Mouse (Mus musculus) fat pad, adult 2 months (tissue): ENCODE measurements around the gene Ucp2.

ENCODE experiments used
- DNase-seq: peaks from one replicate; pipeline ENCODE4 v3.0.0-alpha.2; 2011; ENCODE audit warnings: low read depth, low spot score; ENCODE audit errors: extremely low read depth

The Ucp2 gene

DNA sequence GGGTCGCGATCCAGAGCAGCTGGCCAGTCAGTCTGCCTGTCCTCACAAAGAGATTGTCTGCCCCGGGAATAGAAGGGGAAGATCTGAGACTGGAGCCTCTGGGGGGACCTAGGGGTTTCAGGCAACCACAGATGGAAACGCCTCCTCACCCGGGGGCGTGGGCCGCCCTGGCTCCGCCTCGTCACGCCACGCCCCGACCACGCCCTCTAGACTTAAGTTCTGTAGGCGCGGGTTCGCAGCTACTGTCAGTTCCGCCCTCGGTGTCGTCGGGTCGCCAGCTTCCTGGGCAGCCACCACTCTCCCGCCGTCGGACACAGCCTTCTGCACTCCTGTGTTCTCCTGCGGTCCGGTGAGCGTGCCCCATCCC is at the start of gene Ucp2:
Gene Ucp2 (plus strand): TSS at position 221 of the 367 bp plus-strand sequence.
- no peak for DNase-seq

DNA sequence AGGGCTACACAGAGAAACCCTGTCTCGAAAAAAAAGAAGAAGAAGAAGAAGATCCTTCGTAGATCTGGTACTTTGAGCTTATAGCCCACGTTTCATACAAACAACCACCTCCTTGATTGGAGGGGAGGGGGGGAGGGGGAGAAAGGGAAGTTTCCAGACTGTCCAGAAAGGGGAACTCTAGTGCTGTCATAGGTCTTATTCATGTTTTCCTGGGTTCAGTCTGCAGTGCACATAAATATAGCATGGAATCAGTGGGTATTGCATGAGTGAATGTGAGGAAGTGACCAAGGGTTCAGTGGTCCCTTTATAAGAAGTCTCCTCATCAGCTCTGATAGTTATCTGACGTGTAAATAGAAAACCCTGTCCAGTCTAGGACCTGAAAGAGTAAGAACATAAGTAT is 49.4 kb upstream of the Ucp2 start:
- no peak for DNase-seq

DNA sequence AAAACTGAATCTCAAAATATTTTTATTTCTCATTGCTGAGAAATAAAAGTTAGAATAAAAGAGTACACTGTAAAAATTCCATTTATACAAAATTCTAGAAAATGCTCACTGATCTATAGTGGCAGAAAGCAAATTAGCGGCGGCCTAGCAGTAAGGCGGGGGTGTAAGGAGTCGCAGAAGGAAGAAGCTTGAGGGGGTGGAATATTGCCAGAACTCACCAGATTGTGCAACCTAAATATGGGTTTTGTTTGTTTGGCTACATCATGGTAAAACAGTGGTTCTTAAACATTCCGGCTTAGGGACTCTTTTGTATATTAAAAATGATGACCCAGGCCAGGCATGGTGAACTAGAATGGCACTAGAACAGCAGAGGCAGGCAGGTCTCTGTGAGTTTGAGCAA is 46.9 kb upstream of the Ucp2 start:
- no peak for DNase-seq

DNA sequence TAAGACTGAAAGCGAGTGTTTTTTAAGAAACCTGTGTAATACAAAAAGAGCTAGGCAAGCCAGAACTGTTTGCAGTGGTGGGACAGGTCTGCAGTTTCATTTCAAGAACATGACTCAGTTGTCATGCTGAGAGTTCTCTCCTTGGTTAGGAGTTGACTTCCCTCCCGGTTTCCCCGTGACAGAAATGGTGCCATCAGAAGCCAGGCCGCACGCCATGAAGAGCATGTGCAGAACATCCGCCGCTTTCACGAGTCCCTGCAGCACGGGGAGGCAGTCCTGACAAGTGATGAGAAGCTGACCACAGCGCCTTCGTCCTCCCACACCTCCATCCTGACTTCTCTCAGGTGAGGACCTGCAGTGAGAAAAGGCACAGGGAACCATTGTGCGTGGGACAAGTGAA is 44.6 kb upstream of the Ucp2 start:
- no peak for DNase-seq

DNA sequence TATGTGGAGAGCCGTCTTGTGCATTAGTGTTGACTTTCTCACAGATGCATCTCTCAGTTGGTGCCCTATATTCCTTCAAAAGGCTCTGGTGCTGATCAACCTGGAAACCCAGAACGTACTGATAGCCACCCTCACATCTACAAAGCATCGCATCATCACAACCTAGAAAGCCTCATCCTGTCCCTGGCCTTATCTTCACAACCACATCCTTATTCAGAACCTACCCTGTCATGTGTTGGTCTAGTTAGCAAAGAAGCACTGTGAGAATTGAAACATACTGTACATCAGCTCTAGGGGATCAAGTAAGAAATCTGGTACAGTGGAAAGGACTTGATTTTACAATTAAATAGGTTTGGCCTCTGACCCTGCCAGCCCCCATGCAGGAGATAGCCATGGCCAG is 44.2 kb upstream of the Ucp2 start:
- no peak for DNase-seq

DNA sequence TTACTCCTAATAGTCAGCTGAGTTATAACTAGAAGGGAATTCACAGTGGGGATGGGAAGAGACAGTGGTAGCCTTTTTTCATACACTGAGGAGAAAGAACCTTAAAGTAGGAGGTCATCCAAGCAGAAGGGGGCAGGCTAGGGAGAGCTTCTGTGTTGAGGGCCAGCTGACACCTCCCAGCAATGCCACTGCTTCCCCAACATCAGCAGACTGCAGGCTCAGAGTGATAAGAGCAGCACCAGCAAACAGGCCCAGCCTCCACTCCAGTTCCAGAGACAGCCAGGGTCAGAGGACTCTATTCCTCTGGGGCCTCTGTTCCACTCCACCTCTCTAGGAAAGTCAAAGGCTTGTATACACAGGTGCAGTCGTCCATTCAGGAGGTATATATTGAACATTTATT is 35.0 kb upstream of the Ucp2 start:
- no peak for DNase-seq

DNA sequence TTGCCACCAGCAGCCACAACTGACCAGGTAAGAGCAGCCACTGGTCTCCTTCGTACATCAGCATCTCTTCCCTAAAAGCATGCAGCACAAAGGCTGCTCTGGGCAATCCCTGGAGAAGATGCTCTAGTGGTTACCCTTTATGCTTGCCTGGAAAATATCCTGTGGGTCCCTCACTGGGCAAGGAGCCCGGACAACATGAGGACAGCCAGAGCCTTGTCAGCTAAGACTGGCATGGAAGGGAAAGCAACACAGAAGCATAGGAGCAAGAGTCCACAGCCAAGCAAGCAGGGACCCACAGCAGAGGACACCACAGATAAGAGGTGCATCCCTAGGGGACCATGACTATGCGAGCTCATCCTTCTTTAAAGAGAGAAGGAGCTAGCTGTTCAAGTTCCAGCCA is 33.3 kb upstream of the Ucp2 start:
- no peak for DNase-seq

DNA sequence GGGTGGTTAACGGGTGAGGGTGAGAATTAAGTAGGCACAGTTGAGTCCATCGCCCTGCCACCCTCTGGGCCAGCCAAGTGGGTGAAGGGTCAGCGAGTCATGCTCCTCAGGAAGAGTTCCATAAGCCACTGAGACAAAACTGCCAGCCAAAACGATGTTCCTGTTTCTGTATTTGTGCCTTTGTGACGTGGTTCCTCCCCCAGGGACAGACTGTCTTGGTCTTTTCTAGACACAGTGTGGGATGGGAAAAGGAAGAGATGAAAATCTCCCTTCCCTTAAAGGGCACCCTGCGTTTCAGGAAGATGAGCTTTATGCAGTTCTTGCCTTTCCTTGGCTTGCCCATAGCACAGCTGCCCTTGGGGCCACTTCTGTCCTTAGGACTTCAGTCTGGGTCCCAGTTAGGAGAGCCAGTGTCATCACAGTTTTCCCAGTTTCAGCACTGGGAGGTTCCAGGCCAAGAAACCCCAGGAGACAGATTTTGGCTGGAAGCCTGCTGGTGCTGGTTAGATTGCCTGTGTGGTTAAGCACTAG is 31.5 kb upstream of the Ucp2 start:
- no peak for DNase-seq

DNA sequence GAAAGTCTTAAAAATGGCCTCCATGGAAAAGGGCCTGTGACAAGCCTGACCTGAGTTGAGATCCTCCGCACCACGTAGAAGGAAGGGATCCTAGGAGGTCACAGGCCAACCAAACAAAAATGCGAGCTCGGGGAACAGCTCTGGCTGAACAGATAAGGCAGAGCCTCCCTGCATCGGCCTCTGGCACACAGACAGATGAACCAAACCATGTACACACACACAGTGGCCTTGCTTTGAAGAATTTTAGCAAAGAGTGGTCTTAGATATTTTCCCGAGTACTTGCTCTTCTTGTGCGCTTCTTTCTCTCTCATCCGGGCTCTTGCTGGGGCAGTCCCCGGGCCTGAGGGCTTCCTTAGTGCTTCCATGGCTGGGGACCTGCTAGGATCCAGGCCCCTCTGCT is 29.9 kb upstream of the Ucp2 start:
- no peak for DNase-seq

DNA sequence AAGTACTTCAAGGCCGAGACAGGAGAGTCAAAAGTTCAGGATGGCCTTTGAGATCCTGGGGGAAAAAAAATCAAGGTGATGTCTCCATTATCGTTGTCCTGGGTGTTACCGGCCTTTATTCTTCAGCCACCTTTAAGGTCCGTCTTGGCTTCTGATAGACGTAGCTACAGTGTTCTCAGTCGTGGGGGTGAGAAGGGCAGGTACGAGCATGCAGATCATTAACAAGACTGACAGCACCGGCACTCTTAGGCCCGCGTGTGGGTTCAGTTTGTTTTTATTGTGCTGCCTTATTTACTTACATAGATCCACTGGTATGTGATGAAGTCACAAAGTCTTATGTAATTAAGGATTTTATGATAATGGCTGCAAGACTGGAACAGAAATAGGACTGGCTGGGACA is 29.4 kb upstream of the Ucp2 start:
- DNase-seq, result no peak

DNA sequence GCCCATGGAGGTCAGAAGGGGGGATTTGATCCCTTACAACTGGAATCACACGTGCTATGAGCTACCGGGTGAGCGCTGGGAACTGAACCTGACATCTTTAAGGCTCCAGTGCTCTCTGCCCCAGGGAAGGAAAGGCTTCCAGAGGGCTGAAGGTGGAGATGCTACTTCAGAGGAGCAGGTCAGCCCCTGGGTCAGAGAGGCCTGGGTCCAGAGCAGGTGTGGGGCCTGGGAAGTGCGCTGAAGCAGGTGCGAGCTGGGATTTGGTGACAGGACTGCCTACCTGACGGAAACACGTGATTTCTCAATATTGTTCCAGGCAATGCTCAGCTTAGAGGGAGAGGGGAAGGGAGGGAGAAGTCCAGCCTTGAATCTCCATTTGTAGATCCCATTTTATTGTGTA is 28.9 kb upstream of the Ucp2 start:
- DNase-seq, result no peak

DNA sequence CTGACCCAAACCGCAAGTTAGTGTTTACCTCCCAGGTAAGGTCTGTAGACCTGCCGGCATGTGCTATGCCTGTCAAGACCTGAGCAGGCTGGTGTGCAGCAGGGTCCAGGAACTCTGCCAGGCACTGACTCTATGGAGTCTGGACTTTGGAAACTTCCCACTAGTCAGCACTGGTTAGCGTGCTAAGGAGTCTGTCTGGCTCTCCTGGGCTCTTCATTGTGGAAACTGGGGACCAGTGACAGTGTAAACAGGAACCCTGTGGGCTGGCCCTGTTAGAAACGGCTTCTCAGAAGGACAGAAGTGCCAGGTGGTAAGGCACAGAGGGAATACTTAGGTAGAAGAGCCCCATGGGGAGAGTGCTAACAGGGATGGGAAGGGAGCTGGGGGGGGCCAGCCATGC is 27.9 kb upstream of the Ucp2 start:
- DNase-seq, result no peak

DNA sequence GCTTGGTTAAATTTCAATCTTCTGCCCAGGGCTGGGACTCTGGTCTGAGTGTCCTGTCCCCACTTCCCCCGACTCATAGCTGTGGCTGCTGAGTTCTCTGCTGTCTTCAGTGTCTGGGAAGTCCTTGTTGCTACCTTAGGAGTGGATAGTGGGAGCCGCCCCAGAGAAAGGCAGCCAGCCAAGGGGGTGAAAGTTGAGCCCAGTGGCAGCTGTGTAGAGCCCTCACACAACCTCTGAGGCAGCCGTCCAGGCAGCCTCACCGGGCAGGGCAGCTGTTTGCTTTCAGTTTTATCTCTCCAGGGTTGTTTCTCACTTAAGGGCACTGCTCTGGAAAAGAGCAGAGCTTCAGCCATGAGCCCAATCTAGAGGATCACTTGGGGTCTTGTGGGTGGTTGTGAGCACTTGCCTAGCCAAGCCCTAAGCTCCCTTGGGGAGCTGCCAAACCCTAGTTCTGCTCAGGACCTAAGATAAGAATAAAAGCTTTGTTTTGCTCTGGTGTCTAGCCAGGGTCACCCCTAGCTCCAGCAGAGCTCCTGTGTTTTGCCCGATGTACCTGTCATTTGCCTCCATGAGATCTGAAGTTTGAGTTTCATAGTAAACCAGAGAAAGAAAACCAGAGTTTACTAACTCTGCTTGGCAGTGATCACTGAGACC is 27.4 kb upstream of the Ucp2 start:
- peak; percentile 94 for DNase-seq

DNA sequence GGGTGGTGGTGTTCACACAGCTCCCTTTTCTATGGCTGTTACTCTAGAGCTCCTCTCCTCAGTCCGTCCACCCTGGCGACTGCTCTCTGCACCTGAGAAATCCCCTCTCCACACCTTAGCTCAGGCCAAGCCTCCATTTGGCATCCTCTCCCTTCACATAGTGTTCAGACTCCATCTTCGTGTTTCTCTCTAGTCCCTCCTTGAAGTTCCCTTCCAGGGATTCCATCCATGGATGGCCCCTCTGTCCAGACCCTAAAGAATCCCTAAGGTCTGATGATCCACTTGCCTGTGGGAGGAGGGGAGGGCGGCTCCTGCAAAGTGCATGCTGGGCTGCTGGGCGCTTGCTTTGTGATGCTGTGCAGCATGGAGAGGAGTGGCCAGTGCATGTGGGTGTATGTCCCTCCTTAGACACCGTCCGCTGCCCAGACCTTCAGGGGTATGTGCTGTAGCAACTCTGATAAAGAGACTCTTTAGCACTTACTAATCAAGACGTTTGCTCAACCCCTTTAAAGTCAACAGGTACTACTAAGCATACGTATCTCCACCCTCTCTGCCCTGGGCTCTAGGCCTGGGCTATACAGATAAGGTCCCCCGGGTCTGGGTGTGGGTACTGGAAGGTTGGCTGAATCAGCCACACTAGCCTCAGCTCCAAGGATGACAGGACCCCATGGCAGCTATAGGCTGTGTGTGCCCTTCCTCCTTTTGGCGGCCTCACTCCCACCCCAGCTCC is 26.2 kb upstream of the Ucp2 start:
- DNase-seq, result no peak

DNA sequence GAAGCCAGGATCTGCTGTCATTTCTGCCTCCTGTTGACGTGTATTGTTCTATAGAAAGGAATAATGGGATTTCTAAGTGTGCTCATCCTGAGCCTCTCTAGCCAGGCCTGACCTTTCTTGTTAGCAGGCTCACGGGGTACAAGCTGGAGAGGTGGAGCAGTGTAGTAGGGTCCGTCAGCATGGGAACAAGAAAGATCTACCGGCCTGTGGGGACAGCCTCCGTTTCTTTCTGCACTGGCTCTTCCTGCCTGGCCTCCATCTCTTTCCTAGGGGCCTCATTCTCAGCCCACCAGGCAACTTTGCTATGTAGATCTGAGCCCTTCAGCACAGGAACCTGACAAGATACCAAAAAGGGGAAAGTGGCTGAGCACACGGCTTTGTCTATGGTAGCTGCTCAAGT is 24.4 kb upstream of the Ucp2 start:
- DNase-seq, result no peak

DNA sequence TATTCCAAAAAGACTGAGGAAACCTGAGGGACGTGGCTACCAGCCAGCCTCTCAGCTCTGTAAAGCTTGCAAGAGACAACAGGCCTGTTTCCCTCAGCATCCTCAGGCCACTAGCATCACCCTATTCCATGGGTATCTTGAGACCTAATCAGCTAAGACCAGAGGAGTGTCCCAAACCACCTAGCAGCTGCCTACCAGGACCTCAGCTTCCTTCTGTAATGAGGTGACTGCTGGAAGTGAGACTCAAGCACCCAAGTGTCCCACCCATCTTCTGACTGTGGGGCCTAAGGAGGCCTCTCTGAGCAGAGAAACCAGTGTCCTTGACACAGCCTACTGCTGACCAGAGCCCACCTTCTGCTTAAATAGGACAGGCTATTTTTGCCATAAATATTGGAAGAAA is 23.6 kb upstream of the Ucp2 start:
- DNase-seq, result no peak

DNA sequence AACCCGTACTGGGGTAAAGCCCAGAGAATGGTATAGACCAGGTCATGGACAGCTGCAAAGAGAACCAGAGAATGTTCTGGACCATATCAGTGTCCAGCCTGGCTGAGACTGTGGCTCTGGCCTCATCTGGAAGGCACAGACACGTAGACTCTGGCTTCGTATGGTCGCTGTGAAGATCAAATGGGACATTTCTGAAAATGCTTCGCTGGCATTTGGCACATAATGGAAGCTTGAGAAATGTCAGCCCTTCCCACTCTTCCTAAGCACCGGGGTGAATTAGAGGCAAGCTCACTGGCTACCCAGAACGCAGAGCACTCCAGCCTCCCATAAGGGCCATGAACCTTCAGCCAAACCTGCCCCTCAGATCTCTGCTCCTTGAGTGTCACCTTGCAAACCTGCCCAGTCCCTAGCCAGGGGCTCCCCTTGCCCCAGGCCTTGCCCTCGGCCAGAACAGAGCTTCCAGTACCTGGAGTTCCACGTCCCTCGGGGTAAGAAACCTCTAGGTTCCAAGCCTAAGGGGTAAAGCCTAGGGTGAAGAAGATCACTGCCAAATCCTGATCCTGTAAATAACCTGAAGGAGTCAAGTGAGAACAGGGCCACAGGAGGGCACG is 22.2 kb upstream of the Ucp2 start:
- no peak for DNase-seq

DNA sequence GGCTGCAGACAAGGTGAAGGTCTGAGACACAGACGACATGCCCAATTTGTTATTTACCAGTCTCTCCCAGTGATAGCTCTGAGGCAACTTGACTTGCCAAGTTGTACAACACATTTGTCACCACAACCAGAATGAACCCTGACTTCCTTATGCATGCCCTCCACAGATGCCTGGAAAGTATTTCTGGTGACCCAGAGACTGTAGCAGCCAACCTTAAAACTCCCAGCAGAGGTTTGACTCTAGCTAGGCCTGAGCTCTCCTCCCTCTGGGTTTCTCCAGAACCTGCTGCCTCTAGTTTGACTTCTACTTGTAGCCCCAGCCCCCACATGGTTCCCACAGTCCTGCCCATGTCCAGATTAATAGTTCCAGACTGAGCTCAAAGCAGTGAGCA is 21.7 kb upstream of the Ucp2 start:
- DNase-seq, result no peak

DNA sequence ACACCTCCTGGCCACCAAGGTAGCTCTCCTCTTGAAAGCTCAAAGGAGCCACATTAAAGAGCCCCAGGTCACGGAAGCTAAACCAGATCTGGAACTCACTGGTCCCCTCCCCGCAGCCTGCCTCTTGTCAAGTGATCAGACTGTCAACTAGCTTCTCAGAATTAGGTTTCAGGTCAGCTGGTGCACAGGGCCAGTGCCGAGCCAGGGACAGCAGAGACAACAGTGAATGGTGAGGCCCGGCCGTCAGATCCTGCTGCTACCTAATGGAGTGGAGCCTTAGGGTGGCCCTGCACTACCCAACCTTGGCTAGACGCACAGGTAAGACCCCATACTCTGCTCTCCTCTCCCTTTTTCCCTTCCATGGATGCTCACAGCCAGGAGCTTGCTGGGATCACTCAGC is 20.4 kb upstream of the Ucp2 start, which contains the start of gene Ucp3:
Gene Ucp3 (plus strand): TSS at position 214 of the 400 bp plus-strand sequence.
- no peak for DNase-seq

DNA sequence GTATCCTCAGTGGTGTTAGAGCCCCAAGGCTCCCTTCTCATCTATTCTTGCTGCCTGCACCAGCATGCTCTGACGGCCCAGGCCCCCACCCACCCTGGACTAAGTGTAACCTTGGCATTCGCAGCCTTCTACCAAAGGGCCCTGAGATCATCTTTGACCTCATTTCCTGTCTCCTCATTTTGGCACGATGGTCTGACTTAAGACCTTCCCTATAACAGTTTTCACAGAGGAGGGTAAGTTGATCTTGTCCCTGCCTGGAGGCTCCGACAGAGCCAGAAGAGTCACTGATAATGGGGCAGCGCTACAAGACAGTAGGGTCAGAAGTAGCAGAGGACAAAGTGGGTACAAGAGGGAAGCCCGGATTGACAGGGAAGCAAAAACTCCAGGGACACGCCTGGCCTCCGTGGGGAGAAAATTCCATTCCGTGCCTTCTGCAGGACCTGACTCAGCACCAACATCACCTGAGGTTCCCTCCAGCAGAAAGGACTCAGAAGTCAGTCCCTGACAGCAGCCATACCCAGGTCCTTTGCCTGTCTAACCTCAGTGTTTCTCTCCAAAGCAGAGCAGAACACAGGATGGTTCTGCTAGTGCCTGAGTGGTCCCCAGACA is 19.2 kb upstream of the Ucp2 start:
- no peak for DNase-seq

DNA sequence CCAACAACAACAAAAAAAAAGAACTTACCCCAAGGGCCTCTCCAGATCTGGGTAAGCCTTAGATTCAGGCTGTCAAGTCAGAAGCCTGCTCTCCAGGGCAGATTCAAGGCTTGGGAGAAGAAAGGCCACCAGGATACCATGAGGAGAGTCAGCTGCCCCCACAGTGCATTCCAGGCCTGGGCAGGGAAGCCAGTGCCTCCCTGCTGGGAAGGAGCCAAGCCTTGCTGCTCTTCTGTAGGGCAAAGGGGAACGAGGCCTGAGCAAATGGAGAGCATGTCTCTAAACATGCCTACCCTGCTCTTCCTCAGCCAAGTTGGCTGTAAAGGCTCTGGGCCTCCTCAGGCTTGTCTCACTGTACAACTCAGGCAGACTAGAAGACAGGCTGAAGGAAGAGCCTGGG is 18.5 kb upstream of the Ucp2 start:
- DNase-seq, result peak; percentile 85
